Mouse (Mus musculus): ENCODE data around the gene Gm49425.

DNA sequence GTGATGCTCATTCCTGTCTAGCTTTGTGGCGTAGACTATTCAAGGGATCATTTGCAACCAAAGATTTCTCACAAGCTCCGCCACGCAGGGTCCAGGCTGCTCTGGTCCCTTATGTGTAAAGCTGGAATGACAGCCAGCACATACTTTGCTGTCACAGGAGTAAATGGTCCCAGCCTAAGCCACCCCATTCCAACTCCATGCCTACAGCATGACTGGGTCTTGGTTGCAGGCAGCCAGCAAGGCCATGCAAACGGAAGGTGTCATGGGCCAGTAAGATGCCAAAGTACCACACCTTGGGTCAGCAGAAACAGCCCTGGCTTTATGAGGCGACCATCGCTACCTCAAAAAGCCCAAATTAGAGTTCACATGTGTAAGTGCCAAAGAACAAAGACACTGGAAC, 23.3 kb downstream of the Gm49425 start:
- TF ChIP-seq GATA1 (IDR thresholded peaks at IDR 0.05; ENCODE audit: borderline replicate concordance, low read length), result no peak
- TF ChIP-seq CTCF (IDR thresholded peaks at IDR 0.05; ENCODE audit: low read depth, low read length), result no peak
- no peak for TF ChIP-seq GATA2 (IDR thresholded peaks at IDR 0.05; ENCODE audit: borderline replicate concordance, low read depth, low read length)
